Mouse (Mus musculus) fat pad, adult 2 months (tissue): Measurements from ENCODE around the gene Ska2.

Source experiments
- DNase-seq: peaks from one replicate; pipeline ENCODE4 v3.0.0-alpha.2; 2011; ENCODE audit warnings: low read depth, low spot score; ENCODE audit errors: extremely low read depth

Gene Ska2

GRCm38 (mm10) chr11:87163751-87164150, 54.7 kb downstream of the Ska2 start:
- no peak for DNase-seq

DNA sequence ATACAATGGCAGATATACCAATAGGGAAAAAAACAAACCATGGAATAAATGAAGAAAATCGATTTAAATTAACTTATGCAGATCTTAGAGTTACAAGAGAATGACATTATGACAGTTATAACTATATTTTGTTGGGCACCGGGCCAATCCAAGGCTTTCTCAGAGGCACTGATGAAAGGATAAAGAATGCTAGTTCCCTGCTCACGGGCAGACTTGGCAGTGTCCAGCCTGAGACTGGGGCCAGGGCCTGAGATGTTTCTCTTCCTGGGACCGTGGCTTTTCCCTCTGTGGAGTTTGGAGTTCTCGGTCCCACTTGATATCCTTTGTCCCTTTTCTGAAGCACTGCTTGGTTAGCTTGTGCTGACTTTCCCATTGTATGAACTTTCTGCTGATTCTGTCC, 64.6 kb downstream of the Ska2 start:
- DNase-seq: no peak
